Mouse (Mus musculus) intestine, postnatal 0 days (tissue): ENCODE results near the gene Cycs. TPM values are rescaled to one million over a fixed set of nuclear protein-coding genes. Genes with fewer than 3 reads are reported as not detected.

ENCODE experiments used
- ATAC-seq: fragments of 200-750 bp; cut with Nextera tagmentation; 2 replicates; pipeline ENCODE4 v1.8.0; 2017; ENCODE audit warnings: mild to moderate bottlenecking, moderate TSS enrichment, moderate library complexity
- H3K27ac ChIP-seq: fragments of 300-500 bp; sonication (generic); 2 replicates; pipeline ENCODE4 v1.5.1; 2014; ENCODE audit warnings: mild to moderate bottlenecking, low read depth, low read length, moderate library complexity
- H3K27me3 ChIP-seq: fragments of 300-500 bp; sonication (generic); replicated peaks from 2 replicates; pipeline ENCODE4 v1.6.1; 2014; ENCODE audit warnings: low read length, mixed read lengths; ENCODE audit not compliant: control insufficient read depth, insufficient read depth
- H3K36me3 ChIP-seq: fragments of 300-500 bp; sonication (generic); 2 replicates; pipeline ENCODE4 v1.6.1; 2014; ENCODE audit warnings: mild to moderate bottlenecking, moderate library complexity; ENCODE audit not compliant: control insufficient read depth, insufficient read depth
- H3K4me1 ChIP-seq: fragments of 300-500 bp; sonication (generic); replicated peaks from 2 replicates; pipeline ENCODE4 v1.6.1; 2014; ENCODE audit warnings: antibody characterized with exemption, low read length, mixed read lengths; ENCODE audit not compliant: control insufficient read depth, insufficient read depth
- H3K4me2 ChIP-seq: fragments of 300-500 bp; sonication (generic); replicated peaks from 2 replicates; pipeline ENCODE4 v1.6.1; 2014; ENCODE audit warnings: low read depth, mild to moderate bottlenecking, moderate library complexity
- H3K4me3 ChIP-seq: fragments of 300-500 bp; sonication (generic); 2 replicates; pipeline ENCODE4 v1.5.1; 2014; ENCODE audit warnings: low read depth, low read length
- H3K9ac ChIP-seq: fragments of 300-500 bp; sonication (generic); 2 replicates; pipeline ENCODE4 v1.6.1; 2014; ENCODE audit warnings: mild to moderate bottlenecking, low read depth, low read length
- H3K9me3 ChIP-seq: fragments of 300-500 bp; sonication (generic); 2 replicates; pipeline ENCODE4 v1.6.1; 2016; ENCODE audit warnings: mixed run types; ENCODE audit not compliant: control insufficient read depth
- CTCF ChIP-seq: sonication (generic); IDR thresholded peaks from 2 replicates; pipeline ENCODE4 v1.5.1; 2016; ENCODE audit warnings: low read depth, mild to moderate bottlenecking, control low read depth, antibody characterized with exemption, moderate library complexity
- WGBS: fragments of 180-500 bp; shearing (Covaris S2); extraction: QIAGEN DNeasy Blood & Tissue Kit; methylation state at CpG from one replicate; pipeline ENCODE4 v1.1.7; 2014; 5-methylcytosine and 5-hydroxymethylcytosine counted together
- polyA plus RNA-seq: library from polyadenylated mRNA; unstranded; fragments of >200 nt; fragmentation: Nextera tagmentation; extraction: Ambion mirVana; gene quantifications from 2 replicates; pipeline ENCODE4 v1.2.1, GENCODE M21; 2015

The Cycs gene
- polyA plus RNA-seq, 1 experiment from 2014 or later: 157 TPM

GRCm38 (mm10) chr6:50593334-50593845 is 27.1 kb upstream of the Cycs start:
- WGBS: 74% methylated on average over 10 of the region's 10 CpGs
- TF ChIP-seq CTCF: peak; percentile 40; the same call in 1 of the 2 replicates
- H3K9me3 ChIP-seq: no peaks in the 10 kb centered on the region
- no peak overlapping the region for H3K27ac ChIP-seq
- H3K4me3 ChIP-seq: no peak overlapping the region
- no peaks in the 10 kb centered on the region for H3K27me3 ChIP-seq
- H3K4me2 ChIP-seq: no peak overlapping the region
- no peaks in the 10 kb centered on the region for H3K36me3 ChIP-seq
- H3K4me1 ChIP-seq: no peaks in the 10 kb centered on the region
- no peak for ATAC-seq
- no peak overlapping the region for H3K9ac ChIP-seq

DNA sequence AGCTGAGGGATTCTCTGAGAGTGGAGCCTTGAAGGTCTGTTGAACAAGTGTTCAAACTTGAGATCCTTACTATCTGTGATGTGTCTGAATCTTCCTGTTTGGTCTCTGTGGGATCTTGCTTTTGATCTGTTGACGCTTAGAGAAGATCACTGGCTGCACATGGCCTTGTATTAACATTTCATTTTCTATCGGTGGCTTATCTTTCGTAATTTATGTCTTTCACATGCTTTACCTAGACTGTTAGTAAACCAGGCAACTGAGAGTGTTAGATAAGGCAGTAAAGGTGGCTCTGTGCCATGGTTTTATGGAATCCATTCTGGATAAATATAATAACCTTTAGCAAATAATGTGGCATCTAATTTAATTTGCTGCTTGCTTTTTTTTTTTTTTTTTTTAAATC is 23.9 kb upstream of the Cycs start:
- no peaks in the 10 kb centered on the region for H3K36me3 ChIP-seq
- H3K4me3 ChIP-seq: no peak overlapping the region
- no peak overlapping the region for H3K27ac ChIP-seq
- WGBS: 36% methylated on average over 3 of the region's 3 CpGs
- no peaks in the 10 kb centered on the region for H3K27me3 ChIP-seq
- H3K4me1 ChIP-seq: no peaks in the 10 kb centered on the region
- TF ChIP-seq CTCF: no peak
- no peak overlapping the region for H3K4me2 ChIP-seq
- no peak overlapping the region for H3K9ac ChIP-seq
- no peaks in the 10 kb centered on the region for H3K9me3 ChIP-seq
- no peak for ATAC-seq

GRCm38 (mm10) chr6:50588251-50588650 is 21.9 kb upstream of the Cycs start:
- Histone ChIP-seq H3K27me3 (no peaks in the 10 kb centered on the region), H3K9me3 (no peaks in the 10 kb centered on the region), H3K4me2 (no peak overlapping the region), H3K36me3 (no peaks in the 10 kb centered on the region), H3K27ac (no peak overlapping the region), H3K4me1 (no peaks in the 10 kb centered on the region), H3K4me3 (no peak overlapping the region), H3K9ac (no peak overlapping the region)
- peak; percentile 87 for TF ChIP-seq CTCF
- ATAC-seq: no peak
- 96% methylated on average over 1 of the region's 1 CpGs for WGBS

DNA sequence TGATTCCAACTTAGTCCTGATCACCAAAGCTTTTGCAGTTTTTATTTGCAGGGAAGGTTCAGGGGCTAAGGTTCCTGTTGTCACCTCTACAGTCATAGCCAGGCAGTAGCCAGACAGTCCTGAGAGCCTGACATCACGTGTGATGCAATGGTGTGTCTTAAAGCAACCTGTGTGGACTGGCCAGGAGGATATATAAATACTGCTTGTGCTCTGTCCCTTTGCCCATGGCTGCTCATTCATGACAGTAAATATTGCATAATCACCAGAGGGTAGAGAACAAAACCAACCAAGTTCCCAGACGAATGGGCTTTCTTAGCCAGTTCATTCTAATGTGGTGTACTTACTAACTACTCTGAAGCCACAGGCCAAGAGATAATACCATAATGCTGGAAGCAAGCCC is 21.1 kb upstream of the Cycs start:
- no peaks in the 10 kb centered on the region for H3K4me1 ChIP-seq
- ATAC-seq: peak; percentile 49; the same call in 1 of the 2 replicates
- H3K4me2 ChIP-seq: no peak overlapping the region
- H3K36me3 ChIP-seq: no peaks in the 10 kb centered on the region
- no peaks in the 10 kb centered on the region for H3K9me3 ChIP-seq
- TF ChIP-seq CTCF: no peak
- no peaks in the 10 kb centered on the region for H3K27me3 ChIP-seq
- no peak overlapping the region for H3K9ac ChIP-seq
- no peak overlapping the region for H3K4me3 ChIP-seq
- WGBS: 63% methylated on average over 2 of the region's 2 CpGs
- H3K27ac ChIP-seq: no peak overlapping the region

DNA sequence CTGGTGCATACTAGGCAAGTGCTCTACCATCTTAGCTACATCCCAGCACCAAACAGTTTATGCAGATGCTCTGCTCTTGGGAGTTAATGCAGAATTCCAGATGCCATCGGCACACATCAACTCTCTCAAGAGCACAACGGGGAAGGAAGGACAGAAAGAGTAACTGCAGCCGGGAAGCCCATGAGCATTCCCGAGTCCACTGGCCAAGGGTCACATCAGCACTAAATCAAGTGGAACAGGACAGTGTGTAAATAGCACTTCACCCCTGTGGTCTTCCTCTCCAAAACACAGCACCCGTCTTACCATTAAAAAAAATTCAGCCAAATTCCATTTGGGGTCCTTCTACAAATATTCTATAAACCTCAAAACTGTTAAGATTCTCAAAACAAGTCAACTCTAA is 20.0 kb upstream of the Cycs start:
- Histone ChIP-seq H3K27me3 (no peaks in the 10 kb centered on the region), H3K4me3 (no peak overlapping the region), H3K9ac (no peak overlapping the region), H3K27ac (no peak overlapping the region), H3K36me3 (no peaks in the 10 kb centered on the region), H3K4me1 (no peaks in the 10 kb centered on the region), H3K4me2 (no peak overlapping the region), H3K9me3 (no peaks in the 10 kb centered on the region)
- ATAC-seq: no peak
- 57% methylated on average over 5 of the region's 5 CpGs for WGBS
- no peak for TF ChIP-seq CTCF

DNA sequence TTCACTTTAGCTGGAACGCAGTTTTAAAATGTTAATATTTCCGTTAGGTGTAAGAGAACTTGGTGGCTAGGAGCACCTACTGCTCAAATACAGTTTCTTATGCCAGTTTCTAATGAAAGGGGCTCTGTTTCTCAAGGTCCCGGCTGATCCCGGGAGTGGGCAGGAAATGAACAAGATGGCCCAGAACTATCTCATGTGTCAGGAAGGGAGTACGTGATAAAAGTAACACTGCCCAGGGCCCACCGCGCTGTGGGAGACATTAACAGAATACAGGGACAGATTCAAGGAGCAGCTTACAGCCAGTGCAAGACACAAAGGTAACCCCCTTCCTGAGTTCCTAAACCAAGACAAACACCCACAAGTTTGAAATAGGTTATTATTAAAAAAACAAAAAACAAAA is 19.4 kb upstream of the Cycs start:
- Histone ChIP-seq H3K4me1 (no peaks in the 10 kb centered on the region), H3K4me2 (no peak overlapping the region), H3K4me3 (no peak overlapping the region), H3K36me3 (no peaks in the 10 kb centered on the region), H3K27ac (no peak overlapping the region), H3K9ac (no peak overlapping the region), H3K9me3 (no peaks in the 10 kb centered on the region), H3K27me3 (no peaks in the 10 kb centered on the region)
- no peak for ATAC-seq
- no peak for TF ChIP-seq CTCF
- WGBS: 62% methylated on average over 7 of the region's 7 CpGs

DNA sequence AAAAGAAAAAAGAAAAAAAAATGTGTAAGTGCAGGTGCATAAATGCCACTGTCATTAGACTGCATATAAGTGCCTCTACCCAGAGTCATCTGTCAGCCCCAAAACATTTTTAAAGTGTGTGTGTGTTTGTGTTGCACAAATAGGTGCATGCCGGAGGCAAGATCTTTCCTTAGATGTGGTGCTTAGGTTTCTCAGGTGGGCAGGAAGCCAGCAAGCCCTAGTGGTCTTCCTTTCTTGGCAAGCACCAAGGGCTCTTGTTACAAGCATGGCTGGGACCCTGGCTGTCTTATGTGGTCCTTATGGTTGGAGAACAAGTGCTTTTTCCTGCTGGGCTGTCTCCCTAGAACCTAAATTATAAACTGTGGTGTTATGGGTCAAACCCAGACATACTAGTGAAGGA is 5.3 kb upstream of the Cycs start:
- Histone ChIP-seq H3K9me3 (no peaks in the 10 kb centered on the region), H3K36me3 (no peaks in the 10 kb centered on the region), H3K9ac (no peak overlapping the region), H3K27me3 (no peaks in the 10 kb centered on the region), H3K4me3 (no peak overlapping the region), H3K4me1 (no peaks in the 10 kb centered on the region), H3K27ac (no peak overlapping the region), H3K4me2 (no peak overlapping the region)
- no peak for TF ChIP-seq CTCF
- ATAC-seq: no peak
- WGBS: 100% methylated on average over 1 of the region's 1 CpGs
